Mouse (Mus musculus): ENCODE data around the gene Aagab.
A peak's percentile ranks its signal among the peaks of the same experiment; 100 is the strongest.

The Aagab gene

GRCm38 (mm10) chr9:63602043-63602939 lies at the start of gene Aagab, which contains the start of gene Iqch:
Gene Aagab, plus strand, starts transcription at chr9:63602660.
Gene Iqch, minus strand, starts transcription at chr9:63602493.
- DNase-seq: peak; percentile 97 to 99

GRCm38 (mm10) chr9:63553628-63554027 lies 48.8 kb upstream of the Aagab start:
- no peak for DNase-seq

GRCm38 (mm10) chr9:63555460-63555990 lies 46.9 kb upstream of the Aagab start:
- DNase-seq: no peak

- DNase-seq: no peak
Measured at GRCm38 (mm10) chr9:63556316-63556715, 46.1 kb upstream of the Aagab start.

GRCm38 (mm10) chr9:63556933-63557332 lies 45.5 kb upstream of the Aagab start:
- DNase-seq: peak; percentile 37 to 59

GRCm38 (mm10) chr9:63561931-63562330 lies 40.5 kb upstream of the Aagab start:
- DNase-seq: peak; percentile 64 to 77

GRCm38 (mm10) chr9:63563436-63563835 lies 39.0 kb upstream of the Aagab start:
- no peak for DNase-seq

GRCm38 (mm10) chr9:63568314-63568713 lies 34.1 kb upstream of the Aagab start:
- no peak for DNase-seq

- no peak for DNase-seq
Measured at GRCm38 (mm10) chr9:63568808-63569207, 33.7 kb upstream of the Aagab start.

- DNase-seq: peak; percentile 24 to 37
Measured at GRCm38 (mm10) chr9:63571895-63572294, 30.6 kb upstream of the Aagab start.

GRCm38 (mm10) chr9:63572874-63573273 lies 29.6 kb upstream of the Aagab start:
- DNase-seq: peak; percentile 23 to 32

- no peak for DNase-seq
Measured at GRCm38 (mm10) chr9:63577469-63577868, 25.0 kb upstream of the Aagab start.

- no peak for DNase-seq
Measured at GRCm38 (mm10) chr9:63579644-63580043, 22.8 kb upstream of the Aagab start.

GRCm38 (mm10) chr9:63580046-63580445 lies 22.4 kb upstream of the Aagab start:
- no peak for DNase-seq

GRCm38 (mm10) chr9:63581778-63582177 lies 20.7 kb upstream of the Aagab start:
- no peak for DNase-seq

GRCm38 (mm10) chr9:63585251-63585650 lies 17.2 kb upstream of the Aagab start:
- DNase-seq: no peak

- DNase-seq: no peak
Measured at GRCm38 (mm10) chr9:63589209-63589608, 13.3 kb upstream of the Aagab start.

- no peak for DNase-seq
Measured at GRCm38 (mm10) chr9:63590592-63590991, 11.9 kb upstream of the Aagab start.

GRCm38 (mm10) chr9:63591661-63592256 lies 10.7 kb upstream of the Aagab start:
- no peak for DNase-seq

- DNase-seq: no peak
Measured at GRCm38 (mm10) chr9:63595032-63595431, 7.4 kb upstream of the Aagab start.

- DNase-seq: no peak
Measured at GRCm38 (mm10) chr9:63595652-63596051, 6.8 kb upstream of the Aagab start.

GRCm38 (mm10) chr9:63596660-63597059 lies 5.8 kb upstream of the Aagab start:
- peak in 1 of 2 experiments; percentile 46 for DNase-seq

GRCm38 (mm10) chr9:63603849-63604248 lies 1.4 kb downstream of the Aagab start:
- DNase-seq: peak; percentile 41 to 47

GRCm38 (mm10) chr9:63606594-63606993 lies 4.1 kb downstream of the Aagab start:
- peak in 1 of 2 experiments; percentile 38 for DNase-seq

All from cerebellum, postnatal 14 days (tissue).